Mouse (Mus musculus) adrenal gland (tissue): ENCODE measurements around the gene Vmn2r7.
"Not testable (repeated sequence)": the region's sequence is repeated elsewhere in the genome, so short reads cannot be mapped to it uniquely, and the experiment has no call there.

Source experiments
- intact Hi-C: fragments of 180-260 bp; cut with DNase I; formaldehyde crosslinking; loops from one replicate; pipeline ENCODE4 v1.15.1; 2025
- long read RNA-seq, 2 experiments: library from polyadenylated mRNA; unstranded; transcript quantifications; one replicate each; pipeline ENCODE4 v2.0.0; 2020; ENCODE audit warnings: borderline replicate concordance in 1 of 2; ENCODE audit not compliant: insufficient replicate concordance in 1 of 2

Vmn2r7 gene
- long read RNA-seq, experiment 1 = 0 reads
- long read RNA-seq, experiment 2 = 0 reads

- intact Hi-C loops = not testable (repeated sequence)
Measured at GRCm38 (mm10) chr3:64844665-64845064, at the start of gene Vmn2r7. Gene Vmn2r7, minus strand, starts transcription at chr3:64844765.

- intact Hi-C loops = no loop called here
Measured at GRCm38 (mm10) chr3:64889725-64890124, 45.2 kb upstream of the Vmn2r7 start.

GRCm38 (mm10) chr3:64878199-64878977, 33.8 kb upstream of the Vmn2r7 start:
- intact Hi-C loops = no loop called here

- intact Hi-C loops = no loop called here
Measured at GRCm38 (mm10) chr3:64876669-64877068, 32.1 kb upstream of the Vmn2r7 start.

- intact Hi-C loops = no loop called here
Measured at GRCm38 (mm10) chr3:64842881-64843280, 1.7 kb downstream of the Vmn2r7 start.

GRCm38 (mm10) chr3:64842299-64842698, 2.3 kb downstream of the Vmn2r7 start:
- intact Hi-C loops = no loop called here

- intact Hi-C loops = no loop called here
Measured at GRCm38 (mm10) chr3:64831134-64831533, 13.4 kb downstream of the Vmn2r7 start.

GRCm38 (mm10) chr3:64791245-64791591, 53.3 kb downstream of the Vmn2r7 start:
- intact Hi-C loops = loop anchor here (10.0 kb wide), 1 partner anchor 756 kb away; no protein-coding TSS in a partner anchor

- intact Hi-C loops = loop anchor here (10.0 kb wide), 1 partner anchor 756 kb away; no protein-coding TSS in a partner anchor
Measured at GRCm38 (mm10) chr3:64790509-64791244, 53.9 kb downstream of the Vmn2r7 start.

- intact Hi-C loops = no loop called here
Measured at GRCm38 (mm10) chr3:64782901-64783300, 61.7 kb downstream of the Vmn2r7 start.

GRCm38 (mm10) chr3:64772132-64772531, 72.4 kb downstream of the Vmn2r7 start:
- intact Hi-C loops = no loop called here

GRCm38 (mm10) chr3:64756145-64756544, 88.4 kb downstream of the Vmn2r7 start:
- intact Hi-C loops = no loop called here

GRCm38 (mm10) chr3:64727187-64727970, 117.2 kb downstream of the Vmn2r7 start:
- intact Hi-C loops = not testable (repeated sequence)

GRCm38 (mm10) chr3:64725736-64726135, 118.8 kb downstream of the Vmn2r7 start:
- intact Hi-C loops = not testable (repeated sequence)

- intact Hi-C loops = not testable (repeated sequence)
Measured at GRCm38 (mm10) chr3:64676069-64676468, 168.5 kb downstream of the Vmn2r7 start.
